Mouse (Mus musculus) kidney, adult 2 months (tissue): ENCODE results near the gene Mgarp.

Experiments used
- CTCF ChIP-seq: fragments of 200-500 bp; conservative IDR thresholded peaks from 2 replicates; pipeline ENCODE4 v1.5.1; 2011; ENCODE audit warnings: low read depth, mild to moderate bottlenecking, control low read depth, low read length, moderate library complexity, mixed read lengths; ENCODE audit not compliant: insufficient read depth, insufficient read length
- POLR2A ChIP-seq: fragments of 200-500 bp; IDR thresholded peaks from one replicate; pipeline ENCODE4 v1.6.1; 2011; ENCODE audit warnings: low read depth, low read length, control low read depth

- TF ChIP-seq CTCF (no peak), POLR2A (no peak)
These were observed 45.7 kb downstream of the Mgarp start for GRCm38 (mm10) chr3:51350806-51351205.
